Mouse (Mus musculus) stomach, postnatal 0 days (tissue): ENCODE data around the gene Plk5.

ENCODE experiments used
- CTCF ChIP-seq: IDR thresholded peaks from 2 replicates; pipeline ENCODE4 v1.5.1; 2016; ENCODE audit warnings: antibody characterized with exemption, low read depth, mild to moderate bottlenecking, moderate library complexity
- EP300 ChIP-seq: optimal IDR thresholded peaks from 2 replicates; pipeline ENCODE3; 2016; ENCODE audit warnings: antibody characterized with exemption

GRCm38 (mm10) chr10:80367954-80368353 is 11.7 kb downstream of the Plk5 start:
- TF ChIP-seq CTCF (no peak), EP300 (no peak)
